Mouse (Mus musculus): ENCODE results near the gene Obox3.
"Not testable (repeated sequence)": the region's sequence is repeated elsewhere in the genome, so short reads cannot be mapped to it uniquely, and the experiment has no call there.

Obox3 gene

GRCm38 (mm10) chr7:15639802-15640201 is at the start of gene Obox3:
Gene Obox3 (minus strand): TSS chr7:15639902.
- DNase-seq (ENCODE audit: low spot score): not testable (repeated sequence)

DNA sequence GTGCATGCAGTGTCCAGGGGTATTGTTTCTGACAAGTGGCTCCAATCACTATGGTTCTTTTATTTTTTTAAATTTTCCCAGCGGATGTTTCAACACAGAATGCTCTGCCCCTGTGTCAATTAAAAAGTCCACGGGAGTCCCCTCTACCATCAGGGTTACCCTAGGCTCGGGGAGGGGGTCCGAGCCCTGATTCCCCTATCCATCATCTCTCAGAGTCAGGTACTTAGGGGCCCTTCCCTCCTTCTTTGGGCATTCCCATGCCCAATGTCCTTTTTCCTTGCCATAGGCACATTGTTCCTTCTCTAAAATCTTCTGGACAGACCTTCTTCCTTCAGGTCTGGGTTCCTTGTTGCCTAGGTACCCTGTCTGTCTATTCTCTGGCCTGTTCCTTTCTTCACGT is 130.3 kb downstream of the Obox3 start:
- not testable (repeated sequence) for DNase-seq (ENCODE audit: low spot score)
